Mouse (Mus musculus) G1E (cell line): ENCODE data around the gene Card19. TPM values are rescaled to one million over a fixed set of nuclear protein-coding genes. Genes with fewer than 3 reads are reported as not detected.

Experiments
- ATAC-seq: 2 replicates; pipeline ENCODE4 v1.8.0; 2016; ENCODE audit warnings: mild to moderate bottlenecking; ENCODE audit not compliant: insufficient number of reproducible peaks, poor library complexity, low FRiP score, severe bottlenecking; ENCODE audit errors: extremely low read depth
- DNase-seq: peaks from one replicate; pipeline ENCODE4 v3.0.0; 2012; ENCODE audit warnings: low spot score
- H3K27me3 ChIP-seq: 2 replicates; pipeline ENCODE4 v1.6.1; 2012; ENCODE audit warnings: mild to moderate bottlenecking, low read length, inconsistent platforms; ENCODE audit not compliant: insufficient read depth
- H3K36me3 ChIP-seq: replicated peaks from 2 replicates; pipeline ENCODE3; 2012; ENCODE audit warnings: mild to moderate bottlenecking, inconsistent platforms
- H3K4me1 ChIP-seq: 2 replicates; pipeline ENCODE4 v1.6.1; 2012; ENCODE audit warnings: low read depth, low read length, inconsistent platforms, mixed read lengths; ENCODE audit not compliant: insufficient read depth
- H3K4me3 ChIP-seq: 2 replicates; pipeline ENCODE4 v1.5.1; 2012; ENCODE audit warnings: low read depth, mild to moderate bottlenecking, inconsistent platforms, low read length, moderate library complexity, mixed read lengths
- H3K9me3 ChIP-seq: replicated peaks from 2 replicates; pipeline ENCODE4 v1.6.1; 2012; ENCODE audit warnings: inconsistent platforms
- CTCF ChIP-seq: IDR thresholded peaks from 2 replicates; pipeline ENCODE4 v1.5.1; 2012; ENCODE audit warnings: low read depth, low read length, inconsistent platforms, mixed read lengths
- GATA1 ChIP-seq: IDR thresholded peaks from 2 replicates; pipeline ENCODE4 v1.6.1; 2012; ENCODE audit warnings: borderline replicate concordance, low read length, inconsistent platforms, mixed read lengths
- GATA2 ChIP-seq: IDR thresholded peaks from 2 replicates; pipeline ENCODE4 v1.6.1; 2012; ENCODE audit warnings: low read depth, low read length, inconsistent platforms, borderline replicate concordance
- POLR2AphosphoS5 ChIP-seq: IDR thresholded peaks from 2 replicates; pipeline ENCODE4 v1.6.1; 2012; ENCODE audit warnings: low read depth, low read length, inconsistent platforms; ENCODE audit not compliant: insufficient replicate concordance
- TAL1 ChIP-seq: conservative IDR thresholded peaks from 2 replicates; pipeline ENCODE4 v1.6.1; 2012; ENCODE audit warnings: low read depth, low read length, inconsistent platforms, mixed read lengths
- polyA plus RNA-seq: library from polyadenylated mRNA; stranded (reverse); fragments of >175 nt; gene quantifications from 2 replicates; pipeline ENCODE4 v1.2.3, GENCODE M21; 2012
- total RNA-seq, 2 experiments: library from RNA; stranded (forward) in 1 of 2; stranded (reverse) in 1 of 2; fragments of 200-1000 nt in 1 of 2; fragments of >200 nt in 1 of 2; fragmentation: Nextera tagmentation in 1 of 2; gene quantifications; 2 replicates each; pipeline ENCODE4 v1.2.3; 2014 to 2017

Gene Card19
- total and polyA plus RNA-seq, 3 experiments = 8.4 to 15.8 (median 12.2) TPM

DNA sequence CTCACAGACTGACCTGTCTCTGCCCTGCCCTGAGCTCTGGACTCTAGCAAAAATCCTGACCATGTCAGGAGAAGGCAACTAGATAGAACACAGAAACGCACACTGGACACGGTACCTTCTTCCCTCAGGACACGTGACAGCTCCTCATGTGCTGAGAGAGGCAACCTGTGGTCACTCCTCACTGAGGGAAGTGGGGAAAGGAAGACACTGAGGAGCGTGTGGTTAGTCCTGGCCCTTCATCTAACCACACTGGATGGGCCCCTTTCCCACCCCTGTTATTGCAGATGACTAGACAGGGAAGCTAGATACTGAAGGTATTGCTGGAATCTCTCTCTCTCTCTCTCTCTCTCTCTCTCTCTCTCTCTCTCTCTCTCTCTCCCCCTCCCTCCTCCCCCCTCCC lies 53.1 kb downstream of the Card19 start:
- peaks cover 10% of the 10 kb centered on the region; the same call in 1 of the 2 replicates for H3K27me3 ChIP-seq
- H3K9me3 ChIP-seq = no peaks in the 10 kb centered on the region
- no peak for TF ChIP-seq TAL1
- no peaks in the 10 kb centered on the region for H3K36me3 ChIP-seq
- no peaks in the 10 kb centered on the region for H3K4me1 ChIP-seq
- DNase-seq (no peak), ATAC-seq (no peak)
- H3K4me3 ChIP-seq = no peak overlapping the region

DNA sequence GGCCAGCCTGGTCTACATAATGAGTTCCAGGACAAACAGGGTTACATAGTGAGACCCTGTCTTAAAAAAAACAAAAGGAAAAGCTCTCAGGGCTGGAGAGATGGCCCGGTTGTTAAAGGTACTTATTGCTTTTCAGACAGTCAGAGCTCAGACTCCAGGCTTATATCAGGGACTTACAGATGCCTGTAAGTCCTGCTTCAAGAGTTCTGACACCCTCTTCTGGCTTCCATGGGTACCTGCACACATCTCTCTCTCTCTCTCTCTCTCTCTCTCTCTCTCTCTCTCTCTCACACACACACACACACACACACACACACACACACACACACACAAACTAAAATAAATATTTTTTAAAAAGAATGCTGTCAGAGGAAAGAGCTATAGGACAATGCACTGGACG lies 54.6 kb downstream of the Card19 start:
- Histone ChIP-seq H3K4me1 (no peaks in the 10 kb centered on the region), H3K9me3 (no peaks in the 10 kb centered on the region; the same call in 1 of the 2 replicates), H3K36me3 (no peaks in the 10 kb centered on the region), H3K4me3 (no peak overlapping the region), H3K27me3 (peaks cover 6% of the 10 kb centered on the region; the same call in 1 of the 2 replicates)
- TF ChIP-seq GATA1 = no peak
- DNase-seq (no peak), ATAC-seq (no peak)

DNA sequence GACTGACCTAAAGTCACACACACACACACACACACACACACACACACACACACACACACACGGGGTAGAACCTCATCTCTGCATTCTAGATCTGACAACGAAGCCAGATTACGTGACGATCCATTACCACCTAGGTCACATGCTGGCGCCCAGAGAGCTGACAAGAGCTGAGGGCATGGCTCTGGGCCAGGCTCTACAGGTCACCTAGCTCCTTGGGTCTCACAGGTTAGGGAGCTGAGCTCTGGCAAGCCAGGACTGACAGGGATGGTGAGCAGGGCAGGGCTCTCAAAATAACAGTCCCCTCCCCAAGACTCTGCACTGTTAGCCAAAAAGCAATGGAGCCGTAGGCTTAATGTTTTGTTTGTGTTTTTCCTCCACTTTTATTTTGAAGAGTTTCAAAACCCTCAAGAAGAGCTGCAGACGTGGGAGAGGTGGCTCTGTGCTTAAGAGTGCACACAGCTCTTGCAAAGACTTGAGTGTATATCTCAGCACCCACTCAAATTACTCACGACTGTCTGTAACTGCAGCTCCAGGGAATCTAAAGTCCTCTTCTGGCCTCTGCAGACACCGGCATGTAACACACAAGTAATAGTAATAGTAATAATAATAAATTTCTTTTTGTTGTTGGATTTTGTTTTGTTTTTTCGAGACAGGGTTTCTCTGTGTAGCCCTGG lies 57.7 kb downstream of the Card19 start:
- ATAC-seq (no peak), DNase-seq (no peak)
- H3K27me3 ChIP-seq = no peaks in the 10 kb centered on the region; the same call in 1 of the 2 replicates
- H3K4me1 ChIP-seq = no peaks in the 10 kb centered on the region
- no peak overlapping the region for H3K4me3 ChIP-seq
- H3K36me3 ChIP-seq = no peaks in the 10 kb centered on the region
- TF ChIP-seq TAL1 (no peak), GATA1 (no peak), CTCF (no peak), GATA2 (no peak), POLR2AphosphoS5 (no peak)
- H3K9me3 ChIP-seq = no peaks in the 10 kb centered on the region; the same call in 1 of the 2 replicates

DNA sequence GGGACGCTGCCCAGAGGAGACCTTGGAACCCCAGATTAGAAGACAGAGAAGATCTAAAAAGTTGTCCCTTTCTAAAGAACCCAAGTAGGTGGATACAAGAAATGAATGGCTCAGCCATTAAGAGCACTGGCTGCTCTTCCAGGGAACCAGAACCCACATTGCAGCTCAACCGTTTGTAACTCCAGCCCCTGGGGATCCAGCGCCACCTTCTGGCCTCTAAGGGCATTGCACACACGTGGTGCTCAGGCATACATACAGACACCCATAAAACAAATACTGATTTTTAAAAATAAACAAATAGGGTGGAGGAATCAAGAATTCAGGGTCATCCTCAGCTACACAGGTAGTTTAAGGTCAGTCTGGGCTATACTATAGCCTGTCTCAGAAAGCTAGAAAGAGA lies 59.2 kb downstream of the Card19 start:
- DNase-seq (no peak), ATAC-seq (no peak)
- Histone ChIP-seq H3K9me3 (no peaks in the 10 kb centered on the region; the same call in 1 of the 2 replicates), H3K4me1 (no peaks in the 10 kb centered on the region), H3K36me3 (no peaks in the 10 kb centered on the region), H3K27me3 (no peaks in the 10 kb centered on the region; the same call in 1 of the 2 replicates), H3K4me3 (no peak overlapping the region)
- TF ChIP-seq GATA2 (no peak), POLR2AphosphoS5 (no peak), TAL1 (no peak), CTCF (no peak), GATA1 (no peak)

DNA sequence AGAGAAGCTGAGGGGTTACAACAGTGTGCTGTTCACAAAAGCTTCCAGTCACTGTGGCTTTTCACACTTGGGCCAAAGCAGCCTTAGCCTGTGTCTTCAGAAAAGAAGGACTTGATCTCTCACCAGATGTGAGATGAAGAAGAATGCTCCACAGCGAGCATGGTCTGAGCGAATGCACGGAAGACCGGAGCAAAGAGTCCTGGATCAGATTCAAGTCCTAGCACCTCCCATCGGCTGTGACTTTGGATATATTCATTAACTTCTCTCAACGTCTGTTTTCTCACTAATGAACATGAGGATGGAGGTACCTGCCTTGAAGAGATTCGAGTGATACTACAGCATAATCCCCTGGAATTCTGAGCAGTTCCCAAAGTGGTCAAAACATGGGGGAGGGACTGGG lies 61.2 kb downstream of the Card19 start:
- no peak overlapping the region for H3K4me3 ChIP-seq
- H3K27me3 ChIP-seq = no peaks in the 10 kb centered on the region; the same call in 1 of the 2 replicates
- H3K36me3 ChIP-seq = no peaks in the 10 kb centered on the region
- ATAC-seq (no peak), DNase-seq (no peak)
- no peaks in the 10 kb centered on the region for H3K4me1 ChIP-seq
- TF ChIP-seq TAL1 (no peak), POLR2AphosphoS5 (no peak), GATA2 (no peak), CTCF (no peak), GATA1 (no peak)
- H3K9me3 ChIP-seq = no peaks in the 10 kb centered on the region; the same call in 1 of the 2 replicates

DNA sequence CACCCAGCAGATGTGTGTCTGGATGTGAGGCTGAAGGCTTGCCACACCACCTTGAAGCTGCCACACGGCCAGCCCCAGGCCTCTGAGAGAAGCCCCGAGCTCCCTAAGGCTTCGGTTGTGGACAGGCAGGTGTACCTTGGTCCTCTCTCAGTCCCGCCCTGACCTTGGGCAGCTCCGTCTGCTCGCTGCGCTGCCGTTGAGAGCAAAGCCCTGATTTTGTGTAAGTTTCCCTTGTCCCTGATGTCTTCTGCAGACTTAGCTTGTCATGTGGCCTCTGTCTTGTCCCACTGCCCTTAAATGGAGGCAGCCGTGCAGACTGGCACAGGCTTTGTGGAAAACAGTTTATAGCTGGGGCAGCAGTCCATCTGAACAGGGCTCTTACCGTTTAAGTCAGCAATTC lies 61.8 kb downstream of the Card19 start:
- Histone ChIP-seq H3K4me1 (no peaks in the 10 kb centered on the region), H3K27me3 (no peaks in the 10 kb centered on the region; the same call in 1 of the 2 replicates), H3K4me3 (no peak overlapping the region), H3K9me3 (no peaks in the 10 kb centered on the region; the same call in 1 of the 2 replicates), H3K36me3 (no peaks in the 10 kb centered on the region)
- no peak for DNase-seq
- no peak for ATAC-seq
- TF ChIP-seq GATA1 (no peak), CTCF (no peak), TAL1 (no peak), GATA2 (no peak), POLR2AphosphoS5 (no peak)

Other genes with a start within 250 kb of the Card19 start
- gene Fam120a, start 248.0 kb downstream of the Card19 start, total RNA-seq (2014; fragmentation: Nextera tagmentation) = 260 and 279 TPM in 2 replicates
- gene Fam120a, start 248.0 kb downstream of the Card19 start, total RNA-seq (2017) = 102 and 113 TPM in 2 replicates
- 186 and 200 TPM in 2 replicates for gene Fam120a, start 248.0 kb downstream of the Card19 start, polyA plus RNA-seq
- gene Wnk2, start 68.0 kb downstream of the Card19 start, total RNA-seq (2014; fragmentation: Nextera tagmentation) = not detected in 2 replicates
- gene Wnk2, start 68.0 kb downstream of the Card19 start, total RNA-seq (2017) = 0.05 TPM in 1 of 2 replicates, not detected in the other
- gene Wnk2, start 68.0 kb downstream of the Card19 start, polyA plus RNA-seq = not detected in 2 replicates
- gene Ninj1, start 28.6 kb downstream of the Card19 start, total RNA-seq (2014; fragmentation: Nextera tagmentation) = 13.2 and 14.0 TPM in 2 replicates
- 10.1 and 12.3 TPM in 2 replicates for gene Ninj1, start 28.6 kb downstream of the Card19 start, total RNA-seq (2017)
- 58.9 and 61.7 TPM in 2 replicates for gene Ninj1, start 28.6 kb downstream of the Card19 start, polyA plus RNA-seq
- 2.8 and 3.3 TPM in 2 replicates for gene Susd3, start 32.7 kb upstream of the Card19 start, total RNA-seq (2014; fragmentation: Nextera tagmentation)
- gene Susd3, start 32.7 kb upstream of the Card19 start, total RNA-seq (2017) = 8.6 and 15.9 TPM in 2 replicates
- gene Susd3, start 32.7 kb upstream of the Card19 start, polyA plus RNA-seq = 1.6 and 2.0 TPM in 2 replicates
- gene Fgd3, start 104.3 kb upstream of the Card19 start, total RNA-seq (2014; fragmentation: Nextera tagmentation) = 3.9 and 4.7 TPM in 2 replicates
- 11.0 and 11.2 TPM in 2 replicates for gene Fgd3, start 104.3 kb upstream of the Card19 start, total RNA-seq (2017)
- 3.6 and 4.1 TPM in 2 replicates for gene Fgd3, start 104.3 kb upstream of the Card19 start, polyA plus RNA-seq
- gene Bicd2, start 125.5 kb upstream of the Card19 start, total RNA-seq (2014; fragmentation: Nextera tagmentation) = 11.5 and 19.5 TPM in 2 replicates
- gene Bicd2, start 125.5 kb upstream of the Card19 start, total RNA-seq (2017) = 19.2 and 19.9 TPM in 2 replicates
- gene Bicd2, start 125.5 kb upstream of the Card19 start, polyA plus RNA-seq = 10.7 and 11.6 TPM in 2 replicates
- gene Ippk, start 205.2 kb upstream of the Card19 start, total RNA-seq (2014; fragmentation: Nextera tagmentation) = 4.5 and 4.8 TPM in 2 replicates
- gene Ippk, start 205.2 kb upstream of the Card19 start, total RNA-seq (2017) = 15.8 and 15.9 TPM in 2 replicates
- 1.3 and 2.3 TPM in 2 replicates for gene Ippk, start 205.2 kb upstream of the Card19 start, polyA plus RNA-seq